Mouse (Mus musculus): Measurements from ENCODE around the gene Ncbp3. TPM values are rescaled to one million over a fixed set of nuclear protein-coding genes. Genes with fewer than 3 reads are reported as not detected.

Gene Ncbp3
- polyA plus RNA-seq, 1 experiment from 2014 or later = 6.5 TPM

DNA sequence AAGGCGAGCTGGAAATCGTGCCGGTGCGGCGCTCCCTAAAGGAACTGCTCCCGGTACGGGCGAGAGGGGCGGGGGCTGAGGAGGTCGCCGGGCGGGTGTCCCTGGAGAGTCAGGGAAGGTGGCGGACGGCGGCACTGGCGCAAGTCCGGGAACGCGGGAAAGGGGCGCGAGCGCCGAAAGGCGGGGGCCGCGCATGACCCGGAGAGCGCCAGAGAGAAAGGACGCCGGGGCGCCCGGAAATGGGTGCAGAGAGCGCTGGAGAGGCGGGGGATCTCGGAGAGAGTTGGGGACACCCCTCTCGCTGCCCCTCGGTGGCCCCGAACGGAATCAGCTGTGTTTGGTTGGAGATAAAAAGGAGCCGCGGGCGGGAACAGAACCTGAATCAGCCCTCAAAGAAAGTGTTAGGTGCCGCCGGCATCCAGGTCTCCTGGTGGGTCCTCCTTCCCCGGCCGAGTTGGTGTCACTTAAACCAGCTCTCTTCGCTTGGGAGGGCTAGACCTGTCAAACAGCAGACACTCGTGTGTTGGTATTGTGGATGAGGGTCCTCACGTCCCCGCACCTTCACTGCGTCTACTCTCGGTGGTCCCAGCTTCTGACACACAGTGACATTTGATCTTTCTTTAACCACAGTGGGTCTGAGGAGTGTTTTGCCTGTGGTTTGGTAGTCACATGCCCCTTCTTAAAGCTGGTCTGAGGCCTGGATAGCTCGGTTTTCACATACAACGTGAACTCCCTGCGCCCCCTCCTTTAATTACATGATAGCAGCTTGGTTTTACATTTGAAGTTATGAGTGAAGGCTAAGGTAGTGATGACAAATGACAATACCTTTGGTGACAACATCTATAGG lies 670 bp downstream of the Ncbp3 start:
- Histone ChIP-seq H3K36me3 (ENCODE audit: inconsistent target) (peaks cover 10% of the 10 kb centered on the region; the same call in 1 of the 2 replicates), H3K4me3 (ENCODE audit: inconsistent target) (peak overlapping the region; percentile 89), H3K79me2 (ENCODE audit: inconsistent target) (peaks cover 32% of the 10 kb centered on the region), H3K27ac (peak overlapping the region; percentile 29)
- 2% methylated on average over 55 of the region's 55 CpGs for WGBS (ENCODE audit: missing documents)

DNA sequence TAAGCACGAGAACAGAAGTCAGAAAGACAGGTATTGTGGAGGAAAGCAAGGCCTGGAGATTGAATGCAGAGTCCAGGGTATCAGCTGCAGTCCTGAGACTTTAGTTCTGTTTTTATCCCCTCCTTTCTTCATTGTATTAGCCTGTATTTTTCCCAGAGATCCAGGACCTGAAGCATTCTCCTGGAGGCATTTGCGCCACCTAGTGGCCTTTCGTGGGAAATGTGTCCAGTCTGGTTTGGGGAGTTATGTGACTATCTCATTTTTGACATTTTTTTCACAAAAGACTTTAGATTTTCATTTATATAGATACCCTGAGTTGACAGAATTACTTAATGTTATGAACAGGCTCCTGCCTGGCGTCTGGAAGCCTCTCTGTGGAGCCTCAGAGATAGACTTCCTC lies 1.8 kb downstream of the Ncbp3 start:
- Histone ChIP-seq H3K79me2 (ENCODE audit: inconsistent target) (peaks cover 32% of the 10 kb centered on the region), H3K36me3 (ENCODE audit: inconsistent target) (peaks cover 21% of the 10 kb centered on the region; the same call in 1 of the 2 replicates), H3K4me3 (ENCODE audit: inconsistent target) (no peak overlapping the region), H3K27ac (no peak overlapping the region)
- 24% methylated on average over 4 of the region's 4 CpGs for WGBS (ENCODE audit: missing documents)

DNA sequence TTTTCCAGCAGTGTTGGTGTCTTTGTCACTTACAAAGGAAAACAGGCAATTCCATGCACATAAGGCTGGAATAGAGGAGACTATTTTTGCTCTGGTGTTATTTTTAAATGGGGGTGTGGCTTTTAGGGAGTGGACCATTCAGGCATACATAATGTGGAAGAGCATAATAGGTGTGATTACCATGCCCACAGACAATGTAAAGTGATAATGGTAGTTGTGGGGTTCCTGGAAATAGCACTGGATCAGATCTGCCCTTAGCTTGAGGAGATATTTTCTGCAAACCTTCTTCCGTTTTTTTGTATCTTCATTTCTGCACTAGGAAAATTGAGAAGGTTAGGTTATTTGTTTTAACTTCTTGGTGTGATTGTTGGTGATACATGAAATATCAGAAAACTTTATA lies 5.2 kb downstream of the Ncbp3 start:
- Histone ChIP-seq H3K79me2 (ENCODE audit: inconsistent target) (peaks cover 42% of the 10 kb centered on the region), H3K4me3 (ENCODE audit: inconsistent target) (no peak overlapping the region), H3K36me3 (ENCODE audit: inconsistent target) (peaks cover 55% of the 10 kb centered on the region), H3K27ac (no peak overlapping the region)
- 100% methylated on average over 1 of the region's 1 CpGs for WGBS (ENCODE audit: missing documents)

DNA sequence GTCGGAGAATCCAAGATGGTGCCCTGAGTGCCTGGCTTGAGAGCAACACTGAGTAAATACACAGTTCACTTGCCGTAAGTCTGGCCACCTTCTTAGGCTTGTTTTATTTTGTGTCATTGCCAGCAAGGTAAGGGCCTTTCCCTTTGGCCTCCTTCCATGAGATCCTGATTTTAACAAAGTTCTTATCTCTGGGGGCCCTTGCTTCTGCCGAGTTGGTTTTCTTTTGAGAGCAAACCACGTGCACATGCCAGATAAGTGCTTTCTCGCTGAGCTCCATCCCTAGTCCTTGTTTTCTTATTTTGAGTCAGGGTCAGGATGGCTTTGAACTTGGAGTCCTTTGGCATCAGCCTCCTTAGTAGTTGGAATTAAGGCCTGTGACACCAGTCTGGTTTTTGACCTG lies 10.1 kb downstream of the Ncbp3 start:
- H3K4me3 ChIP-seq (ENCODE audit: inconsistent target) = no peak overlapping the region
- peaks cover 66% of the 10 kb centered on the region for H3K36me3 ChIP-seq (ENCODE audit: inconsistent target)
- WGBS (ENCODE audit: missing documents) = 87% methylated on average over 5 of the region's 5 CpGs
- H3K27ac ChIP-seq = no peak overlapping the region
- H3K79me2 ChIP-seq (ENCODE audit: inconsistent target) = peaks cover 26% of the 10 kb centered on the region; the same call in 1 of the 2 replicates

DNA sequence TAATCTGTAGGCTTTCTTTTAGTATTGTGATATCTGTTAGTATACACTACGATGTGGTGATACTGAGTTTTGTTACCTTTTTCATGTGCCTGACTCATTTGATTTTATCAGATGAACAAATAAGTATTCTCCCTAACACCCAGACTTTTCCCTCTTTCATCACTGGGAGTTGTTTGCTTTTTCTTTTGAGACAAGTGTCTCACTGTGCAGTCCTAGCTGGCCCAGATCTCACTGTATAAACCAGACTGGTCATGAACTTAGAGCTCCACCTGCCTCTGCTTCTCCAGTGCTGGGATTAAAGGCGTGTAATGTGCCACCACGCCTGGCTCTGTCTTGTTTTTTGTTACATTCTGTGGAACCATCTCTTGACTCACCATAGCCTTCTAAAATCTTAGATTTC lies 12.0 kb downstream of the Ncbp3 start:
- peaks cover 26% of the 10 kb centered on the region; the same call in 1 of the 2 replicates for H3K79me2 ChIP-seq (ENCODE audit: inconsistent target)

DNA sequence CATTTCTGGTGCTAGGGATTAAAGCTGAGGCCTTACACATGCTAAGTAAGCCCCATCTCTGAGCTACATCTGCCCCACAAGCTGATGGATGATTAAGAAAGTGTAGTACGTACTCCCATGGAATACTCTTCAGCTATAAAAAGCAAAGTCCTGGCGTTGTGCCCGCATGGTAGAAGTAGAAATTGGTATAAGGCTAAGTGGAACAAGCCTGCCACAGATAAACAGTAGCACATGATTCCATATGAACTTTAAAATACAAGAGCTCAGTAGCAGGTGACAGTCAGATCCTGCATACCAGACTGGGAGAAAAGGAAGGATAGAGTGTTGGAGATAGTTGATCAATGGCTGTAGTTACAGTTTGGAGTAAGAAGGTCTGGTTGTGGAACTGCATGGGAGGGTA lies 13.8 kb downstream of the Ncbp3 start:
- Histone ChIP-seq H3K36me3 (ENCODE audit: inconsistent target) (peaks cover 43% of the 10 kb centered on the region), H3K4me3 (ENCODE audit: inconsistent target) (no peak overlapping the region), H3K27ac (no peak overlapping the region), H3K79me2 (ENCODE audit: inconsistent target) (peaks cover 23% of the 10 kb centered on the region; the same call in 1 of the 2 replicates)
- 97% methylated on average over 3 of the region's 3 CpGs for WGBS (ENCODE audit: missing documents)

More for the DNA sequence above, 12.0 kb downstream of the Ncbp3 start:
- Histone ChIP-seq H3K27ac (no peak overlapping the region), H3K36me3 (ENCODE audit: inconsistent target) (peaks cover 51% of the 10 kb centered on the region), H3K4me3 (ENCODE audit: inconsistent target) (no peak overlapping the region)
- 90% methylated on average over 3 of the region's 3 CpGs for WGBS (ENCODE audit: missing documents)

DNA sequence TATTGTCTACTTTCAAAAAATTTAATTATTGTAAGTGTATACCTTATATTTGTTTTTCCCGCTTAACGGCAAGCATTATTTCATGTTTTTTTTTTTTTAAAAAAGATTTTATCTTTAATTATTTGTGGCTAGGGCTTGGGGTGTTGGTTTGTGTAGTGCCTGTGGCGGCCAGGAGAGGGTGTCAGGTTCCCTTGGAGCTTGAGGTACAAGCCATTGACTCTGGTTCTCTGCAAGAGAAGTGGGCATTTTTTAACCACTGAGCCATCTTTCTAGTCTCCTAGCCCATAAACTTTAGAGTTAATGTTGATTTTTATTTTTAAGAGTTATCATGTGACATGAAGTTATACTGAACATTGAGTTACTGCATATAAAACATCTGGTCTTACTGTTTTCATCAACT lies 24.3 kb downstream of the Ncbp3 start:
- Histone ChIP-seq H3K79me2 (ENCODE audit: inconsistent target) (no peaks in the 10 kb centered on the region), H3K27ac (no peak overlapping the region), H3K4me3 (ENCODE audit: inconsistent target) (no peak overlapping the region), H3K36me3 (ENCODE audit: inconsistent target) (peaks cover 87% of the 10 kb centered on the region)
- WGBS (ENCODE audit: missing documents) = 76% methylated on average over 3 of the region's 3 CpGs

DNA sequence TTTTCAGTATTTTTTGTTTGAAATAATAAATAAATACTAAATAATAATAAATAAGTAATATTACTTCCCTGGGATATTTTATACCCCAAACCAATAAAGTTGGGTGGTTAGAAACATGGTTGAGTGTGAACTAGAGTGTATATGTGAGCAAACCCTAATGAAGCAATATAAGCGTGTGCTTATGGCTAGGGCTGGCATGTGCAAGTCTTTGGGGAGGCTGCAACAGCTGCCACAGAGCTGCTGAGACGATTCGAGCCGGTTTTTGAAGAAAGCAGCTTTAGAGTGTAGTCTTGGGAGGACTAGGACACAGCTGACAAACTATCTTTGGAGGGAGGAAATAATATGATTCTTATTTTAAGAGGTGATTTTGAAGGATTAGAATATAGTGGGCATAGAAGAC lies 28.7 kb downstream of the Ncbp3 start:
- 93% methylated on average over 4 of the region's 4 CpGs for WGBS (ENCODE audit: missing documents)
- Histone ChIP-seq H3K4me3 (ENCODE audit: inconsistent target) (no peak overlapping the region), H3K27ac (no peak overlapping the region), H3K79me2 (ENCODE audit: inconsistent target) (no peaks in the 10 kb centered on the region), H3K36me3 (ENCODE audit: inconsistent target) (peaks cover 78% of the 10 kb centered on the region)

DNA sequence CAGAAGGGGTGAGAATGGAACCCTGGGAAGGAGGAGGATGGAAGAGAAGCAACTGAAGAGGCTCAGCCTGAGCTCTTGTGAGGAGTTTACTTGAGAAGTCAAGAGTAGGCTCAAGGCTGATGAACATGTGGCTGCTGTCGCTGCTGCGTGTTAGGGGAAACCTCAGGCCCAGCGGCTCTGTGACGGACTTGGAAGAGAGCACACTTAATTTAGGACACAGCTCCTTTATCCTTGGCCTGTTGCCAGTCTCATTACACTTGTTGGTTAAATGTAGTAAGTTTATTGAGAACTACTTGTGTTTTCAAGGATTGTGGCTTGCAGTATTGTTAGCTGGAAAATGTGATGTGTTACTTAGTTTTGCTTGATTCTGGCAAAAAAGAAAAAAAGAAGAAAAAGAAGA lies 29.1 kb downstream of the Ncbp3 start:
- WGBS (ENCODE audit: missing documents) = 88% methylated on average over 4 of the region's 4 CpGs
- no peak overlapping the region for H3K4me3 ChIP-seq (ENCODE audit: inconsistent target)
- no peaks in the 10 kb centered on the region for H3K79me2 ChIP-seq (ENCODE audit: inconsistent target)
- no peak overlapping the region for H3K27ac ChIP-seq
- H3K36me3 ChIP-seq (ENCODE audit: inconsistent target) = peaks cover 76% of the 10 kb centered on the region

DNA sequence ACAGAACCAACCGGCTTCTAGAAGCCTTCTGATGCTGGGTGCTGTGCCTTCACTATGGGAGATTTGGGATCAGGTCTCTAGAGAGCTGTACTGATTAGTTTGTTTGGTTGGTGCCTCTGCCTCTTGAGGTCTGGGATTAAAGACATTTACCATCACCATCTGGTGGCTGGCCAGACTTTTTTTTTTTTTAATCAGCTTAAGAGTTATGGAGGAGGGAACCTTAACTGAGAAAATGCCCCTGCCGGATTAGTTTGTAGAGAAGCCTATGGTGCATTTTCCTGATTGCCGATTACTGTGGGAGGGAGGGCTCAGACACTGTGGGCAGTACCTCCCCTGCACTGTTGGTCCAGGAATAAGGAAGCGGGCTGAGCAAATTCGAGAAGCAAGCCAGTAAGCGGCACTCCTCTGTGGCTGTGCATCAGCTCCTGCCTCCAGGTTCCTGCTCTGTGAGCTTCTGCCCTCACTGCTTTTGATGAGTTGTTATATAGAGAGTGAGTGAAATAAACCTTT lies 29.7 kb downstream of the Ncbp3 start:
- Histone ChIP-seq H3K36me3 (ENCODE audit: inconsistent target) (peaks cover 76% of the 10 kb centered on the region), H3K27ac (no peak overlapping the region), H3K79me2 (ENCODE audit: inconsistent target) (no peaks in the 10 kb centered on the region), H3K4me3 (ENCODE audit: inconsistent target) (no peak overlapping the region)
- 93% methylated on average over 6 of the region's 6 CpGs for WGBS (ENCODE audit: missing documents)

DNA sequence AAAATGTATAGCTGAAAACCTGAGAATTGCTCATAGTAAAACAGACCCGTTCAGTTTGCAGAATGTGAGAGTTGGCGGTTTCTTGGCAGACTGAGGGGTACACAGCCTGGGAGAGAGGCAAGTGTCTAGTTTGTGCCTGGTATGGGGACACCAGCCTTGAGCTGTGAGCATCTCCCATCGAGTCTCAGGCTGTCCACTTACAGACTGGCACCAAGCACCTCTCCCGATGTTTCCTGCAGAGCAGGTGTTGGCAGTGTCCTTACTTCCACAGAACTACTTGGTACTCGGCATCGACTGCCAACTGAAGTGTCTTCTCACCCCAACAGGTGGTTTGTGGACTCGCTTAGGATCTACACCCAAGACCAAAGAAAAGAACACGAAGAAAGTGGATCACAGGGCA lies 31.0 kb downstream of the Ncbp3 start:
- Histone ChIP-seq H3K36me3 (ENCODE audit: inconsistent target) (peaks cover 65% of the 10 kb centered on the region), H3K4me3 (ENCODE audit: inconsistent target) (no peak overlapping the region), H3K27ac (no peak overlapping the region), H3K79me2 (ENCODE audit: inconsistent target) (no peaks in the 10 kb centered on the region)
- WGBS (ENCODE audit: missing documents) = 92% methylated on average over 8 of the region's 8 CpGs

DNA sequence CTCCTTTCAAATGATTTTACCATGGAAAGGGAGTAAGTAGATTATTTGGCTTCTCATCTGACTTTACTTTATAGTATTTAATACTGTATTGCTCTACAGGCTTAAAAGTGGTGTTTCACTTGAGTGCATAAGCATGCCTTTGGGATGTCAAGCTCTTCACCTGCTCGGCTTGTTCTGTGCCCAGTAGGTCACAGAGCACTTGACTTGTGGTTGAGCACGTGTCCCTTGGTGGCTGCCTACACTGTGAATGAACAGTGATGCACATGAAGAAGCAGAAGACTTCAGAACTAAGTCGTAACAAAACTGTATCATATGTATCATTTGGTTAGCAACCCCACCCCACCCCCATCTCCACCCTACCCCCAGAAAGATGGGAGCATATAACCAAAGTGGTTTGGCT lies 32.7 kb downstream of the Ncbp3 start:
- Histone ChIP-seq H3K4me3 (ENCODE audit: inconsistent target) (no peak overlapping the region), H3K79me2 (ENCODE audit: inconsistent target) (no peaks in the 10 kb centered on the region), H3K36me3 (ENCODE audit: inconsistent target) (peaks cover 49% of the 10 kb centered on the region), H3K27ac (no peak overlapping the region)
- 100% methylated on average over 3 of the region's 3 CpGs for WGBS (ENCODE audit: missing documents)

DNA sequence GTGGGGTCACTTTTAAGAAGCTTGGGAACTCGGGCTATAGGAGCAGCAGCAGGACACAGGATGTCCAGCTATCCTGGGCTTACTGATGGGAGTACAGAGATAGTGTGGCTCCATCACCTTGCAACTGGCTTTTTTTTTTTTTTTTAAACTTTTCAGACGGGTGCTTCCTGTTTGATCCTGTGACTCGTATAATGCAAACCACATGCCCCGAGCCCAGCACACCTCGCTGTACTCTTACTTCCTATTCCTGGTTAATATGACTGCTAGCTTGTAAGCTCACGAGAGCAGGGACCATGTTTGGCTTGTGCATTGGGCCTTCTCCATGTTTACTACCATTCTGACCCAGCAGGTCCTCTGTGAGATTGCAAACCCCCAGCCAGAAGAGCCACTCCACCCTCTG lies 36.7 kb downstream of the Ncbp3 start:
- 14% methylated on average over 6 of the region's 6 CpGs for WGBS (ENCODE audit: missing documents)
- Histone ChIP-seq H3K27ac (no peak overlapping the region), H3K36me3 (ENCODE audit: inconsistent target) (peaks cover 11% of the 10 kb centered on the region), H3K4me3 (ENCODE audit: inconsistent target) (no peak overlapping the region), H3K79me2 (ENCODE audit: inconsistent target) (no peaks in the 10 kb centered on the region)

DNA sequence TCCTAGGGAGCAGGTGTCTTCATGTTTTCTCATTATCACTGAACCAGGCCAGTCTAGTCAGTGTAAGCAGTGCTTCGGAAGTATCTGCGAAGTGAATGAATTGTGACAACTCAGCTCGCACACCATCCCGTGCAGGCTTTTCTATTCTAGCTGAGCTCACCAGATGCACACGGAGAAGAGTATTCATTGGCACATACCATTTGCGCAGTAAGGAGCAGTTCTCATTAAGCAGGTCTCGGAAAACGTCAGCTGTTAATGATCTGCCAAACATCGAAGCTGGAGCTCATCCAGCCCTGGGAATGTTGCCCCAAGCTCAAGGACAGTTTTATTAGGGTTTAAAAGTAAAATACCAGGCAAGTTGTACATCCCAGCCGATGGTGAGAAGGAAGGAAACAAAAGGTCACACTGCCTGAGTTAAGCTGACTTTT lies 37.2 kb downstream of the Ncbp3 start:
- Histone ChIP-seq H3K36me3 (ENCODE audit: inconsistent target) (0 out of 2 replicates have a peak, but pooled peaks cover 7% of the 10 kb centered on the region), H3K4me3 (ENCODE audit: inconsistent target) (no peak overlapping the region), H3K79me2 (ENCODE audit: inconsistent target) (no peaks in the 10 kb centered on the region), H3K27ac (no peak overlapping the region)
- 85% methylated on average over 9 of the region's 10 CpGs for WGBS (ENCODE audit: missing documents)

DNA sequence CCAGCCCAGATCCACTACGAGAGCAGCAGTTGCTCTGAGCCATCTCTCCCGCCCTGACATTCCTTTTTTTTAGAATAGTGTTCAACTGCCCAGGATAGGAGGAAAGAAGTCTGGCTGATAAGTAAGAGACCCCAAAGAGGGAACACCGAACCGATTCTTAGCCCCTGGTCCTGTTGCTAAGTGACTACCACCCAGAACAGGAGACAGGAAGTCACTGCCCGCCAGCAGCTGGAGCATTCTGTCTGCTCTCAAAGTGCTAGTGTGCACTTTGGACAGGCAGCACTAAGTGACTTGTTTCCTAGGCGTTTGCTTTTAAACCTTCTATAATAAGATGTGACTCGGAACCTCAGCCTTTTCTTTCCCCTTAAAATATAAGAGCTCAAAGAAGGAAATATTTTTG lies 37.8 kb downstream of the Ncbp3 start:
- H3K36me3 ChIP-seq (ENCODE audit: inconsistent target) = 0 out of 2 replicates have a peak, but pooled peaks cover 7% of the 10 kb centered on the region
- 47% methylated on average over 7 of the region's 7 CpGs for WGBS (ENCODE audit: missing documents)

More for the DNA sequence above, 37.8 kb downstream of the Ncbp3 start:
- Histone ChIP-seq H3K4me3 (ENCODE audit: inconsistent target) (no peak overlapping the region), H3K27ac (no peak overlapping the region), H3K79me2 (ENCODE audit: inconsistent target) (no peaks in the 10 kb centered on the region)
